In the genomic region with DNA sequence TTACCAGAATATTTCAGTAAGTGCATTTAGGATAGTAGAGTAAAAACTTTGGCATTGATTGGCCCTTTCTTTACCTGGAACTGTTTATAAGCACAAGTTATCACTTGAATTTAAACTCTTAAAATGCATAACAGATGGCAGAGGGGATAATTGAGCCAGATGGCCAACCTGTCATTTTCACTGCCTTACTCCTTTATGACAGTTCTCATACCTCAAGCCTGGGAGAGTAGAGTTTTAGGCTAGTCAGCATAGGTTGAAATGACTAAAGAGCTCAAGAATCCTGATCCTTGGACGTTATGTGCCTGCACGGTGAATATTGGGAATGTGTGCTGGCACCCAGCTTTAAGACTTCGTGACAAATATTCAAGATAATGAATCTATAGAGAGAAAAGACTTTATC, we compare ENCODE assay signal across 14 mouse cellular contexts.
DNase-seq lines count a peak whose midpoint lies in the region.
"Had no signal": no experiment of that assay in that cellular context is flagged by ENCODE, and none has a peak within 500 bp of the region (broad histone marks: within the 10 kb centered on the region; RNA-seq: fewer than 3 reads in every experiment).

No protein-coding gene starts in this region.

- DNase-seq in cerebellum, adult 11-12 months = peak; percentile 25
- DNase-seq in cerebellum, postnatal 4 days (ENCODE audit: low spot score in 2 of 2) = no peak
- DNase-seq in NIH3T3 (ENCODE audit: low read depth) = peak; percentile 14
- peak; percentile 67 for DNase-seq in cerebellum, adult 9-10 months
- no peak for DNase-seq in urinary bladder, postnatal 14 days (ENCODE audit: low spot score)
- DNase-seq in yolk sac, embryonic 10.5 days (ENCODE audit: low spot score) = no peak
- no peak for DNase-seq in adrenal gland, adult (ENCODE audit: inconsistent age in 2 of 2, low spot score in 1 of 2)
- DNase-seq: adrenal gland, postnatal 10 days; embryo, embryonic 11 days; forebrain, postnatal 0 days; gastrocnemius, postnatal 14 days; heart, adult 2 months; heart, postnatal 14 days; kidney, adult 18-20 months had no signal

Comparison
In these comparisons a context has a peak if more than half of its experiments do, and no peak if none do; other contexts are left out.
1. DNase-seq: peak in cerebellum, adult 11-12 months (single experiment), NIH3T3 (single experiment) and cerebellum, adult 9-10 months (single experiment); none in cerebellum, postnatal 4 days (0 of 2), urinary bladder, postnatal 14 days (single experiment), yolk sac, embryonic 10.5 days (single experiment) and adrenal gland, adult (0 of 2).